Mouse (Mus musculus): ENCODE results near the gene Mettl2.

DNA sequence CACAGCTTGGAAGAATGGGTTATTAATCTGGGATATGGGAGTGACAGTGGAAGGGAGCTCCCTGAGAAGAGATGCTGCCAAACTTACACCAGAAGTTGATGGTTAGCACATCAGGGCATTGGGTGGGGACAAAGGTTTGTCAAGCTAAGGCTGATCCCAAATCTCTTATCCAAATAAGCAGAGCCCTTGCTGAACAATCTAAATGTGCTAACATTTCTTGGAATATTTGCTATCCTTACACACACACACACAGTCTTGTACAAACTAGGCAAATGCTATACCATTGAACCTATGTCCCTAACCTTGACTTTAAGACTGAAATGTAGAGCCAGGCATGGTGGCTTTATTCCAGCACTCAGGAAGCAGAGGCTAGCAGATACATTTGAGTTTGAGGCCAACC lies 17.3 kb downstream of the Mettl2 start:
- TF ChIP-seq CTCF (IDR thresholded peaks at IDR 0.05; ENCODE audit: control insufficient read depth, insufficient read depth, insufficient read length), result no peak
- TF ChIP-seq USF1 (IDR thresholded peaks at IDR 0.05; ENCODE audit: low read depth), result no peak
- no peak for TF ChIP-seq MYOD1 (IDR thresholded peaks at IDR 0.05; ENCODE audit: control insufficient read depth, insufficient read length, low read depth)
- no peak for TF ChIP-seq MYOG (IDR thresholded peaks at IDR 0.05; ENCODE audit: control insufficient read depth, extremely low read depth, insufficient read length)
- TF ChIP-seq MAX (IDR thresholded peaks at IDR 0.05), result no peak
- no peak for TF ChIP-seq CEBPB (IDR thresholded peaks at IDR 0.05; ENCODE audit: low read depth)
- no peak for TF ChIP-seq FOSL1 (IDR thresholded peaks at IDR 0.05; ENCODE audit: insufficient read depth, low read length, poor library complexity, severe bottlenecking)
